Mouse (Mus musculus) heart, adult 2 months (tissue): ENCODE data around the gene 3110009E18Rik.

Experiments used
- EP300 ChIP-seq: fragments of 200-500 bp; IDR thresholded peaks from 2 replicates; pipeline ENCODE4 v1.6.1; 2011; ENCODE audit warnings: low read depth, low read length, control low read depth; ENCODE audit not compliant: insufficient read depth
- POLR2A ChIP-seq: fragments of 200-500 bp; IDR thresholded peaks from 2 replicates; pipeline ENCODE4 v1.6.1; 2011; ENCODE audit warnings: mild to moderate bottlenecking, low read depth, low read length, control low read depth; ENCODE audit not compliant: insufficient read depth

- TF ChIP-seq EP300 (no peak), POLR2A (no peak)
These were observed 1.0 kb downstream of the 3110009E18Rik start for GRCm38 (mm10) chr1:120121930-120122530.
